Mouse (Mus musculus) myocyte (in vitro differentiated cells): ENCODE measurements around the gene Ptcra.

Experiments used
- CEBPB ChIP-seq: IDR thresholded peaks from 2 replicates; pipeline ENCODE4 v1.6.1; 2011; ENCODE audit warnings: mild to moderate bottlenecking, moderate library complexity; ENCODE audit not compliant: poor library complexity, insufficient read depth, severe bottlenecking
- E2F4 ChIP-seq: IDR thresholded peaks from one replicate; pipeline ENCODE4 v1.6.1; 2011; ENCODE audit warnings: mild to moderate bottlenecking, control low read depth, moderate library complexity; ENCODE audit not compliant: insufficient read depth
- MAX ChIP-seq: IDR thresholded peaks from one replicate; pipeline ENCODE4 v1.6.1; 2011; ENCODE audit warnings: low read depth, mild to moderate bottlenecking, control low read depth
- MYOD1 ChIP-seq, 3 experiments: IDR thresholded peaks; one replicate each; pipeline ENCODE4 v1.6.1; 2011; ENCODE audit warnings: control low read depth in 2 of 3, low read depth in 2 of 3, mild to moderate bottlenecking in 2 of 3, moderate library complexity in 1 of 3; ENCODE audit not compliant: insufficient read length in 2 of 3, control insufficient read depth in 1 of 3
- MYOG ChIP-seq, 3 experiments: IDR thresholded peaks; one replicate each; pipeline ENCODE4 v1.6.1; 2011; ENCODE audit warnings: control low read depth in 2 of 3, low read depth in 2 of 3, mild to moderate bottlenecking in 2 of 3; ENCODE audit not compliant: insufficient read length in 2 of 3, control insufficient read depth in 1 of 3, insufficient read depth in 1 of 3
- POLR2A ChIP-seq: IDR thresholded peaks from one replicate; pipeline ENCODE4 v1.6.1; 2011; ENCODE audit warnings: low read depth, mild to moderate bottlenecking, control low read depth, moderate library complexity; ENCODE audit not compliant: insufficient read length
- POLR2AphosphoS2 ChIP-seq: IDR thresholded peaks from one replicate; pipeline ENCODE4 v1.6.1; 2011; ENCODE audit warnings: low read depth, control low read depth; ENCODE audit not compliant: insufficient read length
- REST ChIP-seq: IDR thresholded peaks from one replicate; pipeline ENCODE4 v1.6.1; 2011; ENCODE audit warnings: mild to moderate bottlenecking, control low read depth, moderate library complexity; ENCODE audit not compliant: insufficient read depth, insufficient read length
- SRF ChIP-seq: IDR thresholded peaks from one replicate; pipeline ENCODE4 v1.6.1; 2011; ENCODE audit warnings: low read depth; ENCODE audit not compliant: control insufficient read depth, insufficient read length
- TCF12 ChIP-seq: IDR thresholded peaks from one replicate; pipeline ENCODE4 v1.6.1; 2011; ENCODE audit warnings: mild to moderate bottlenecking, control low read depth; ENCODE audit not compliant: poor library complexity, insufficient read depth, severe bottlenecking
- TCF3 ChIP-seq: IDR thresholded peaks from one replicate; pipeline ENCODE4 v1.6.1; 2011; ENCODE audit warnings: low read depth, control low read depth; ENCODE audit not compliant: insufficient read length
- USF1 ChIP-seq: IDR thresholded peaks from one replicate; pipeline ENCODE4 v1.6.1; 2011; ENCODE audit warnings: low read depth, mild to moderate bottlenecking, control low read depth, moderate library complexity

DNA sequence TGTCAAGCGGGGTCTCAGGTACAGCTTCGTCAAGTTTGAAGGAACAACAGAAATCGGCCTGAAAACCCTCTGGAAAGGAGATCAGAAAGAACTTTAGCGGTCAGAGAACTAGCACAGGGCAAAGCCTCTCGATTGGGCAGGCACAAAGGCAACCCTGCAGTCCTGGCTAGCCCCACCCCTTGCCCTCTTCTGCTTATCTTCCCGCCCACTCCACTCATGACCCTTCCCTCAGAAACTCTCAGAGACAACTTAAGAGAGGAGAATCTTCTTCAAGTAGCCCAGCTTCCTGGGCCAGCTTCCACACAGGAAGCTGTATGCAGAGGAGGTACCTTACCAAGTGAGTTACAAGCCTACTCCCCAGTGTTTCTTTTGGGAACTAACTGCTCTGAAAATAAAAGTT is 38.2 kb upstream of the Ptcra start:
- no peak for TF ChIP-seq TCF12
- no peak for TF ChIP-seq POLR2A
- no peak for TF ChIP-seq E2F4
- no peak for TF ChIP-seq CEBPB
- TF ChIP-seq TCF3 = no peak
- TF ChIP-seq SRF = no peak
- TF ChIP-seq MYOD1 (IDR thresholded peaks at IDR 0.05; ENCODE audit: control insufficient read depth in 1 of 3, insufficient read length in 2 of 3, low read depth in 2 of 3) = no peak
- no peak for TF ChIP-seq MAX
- no peak for TF ChIP-seq USF1
- no peak for TF ChIP-seq MYOG (IDR thresholded peaks at IDR 0.05; ENCODE audit: control insufficient read depth in 1 of 3, insufficient read depth in 1 of 3, insufficient read length in 2 of 3, low read depth in 2 of 3)
- TF ChIP-seq POLR2AphosphoS2 = no peak
- TF ChIP-seq REST = no peak
